Mouse (Mus musculus) kidney, adult 11 months (tissue): ENCODE measurements around the gene Zfp638.
"Not testable (repeated sequence)": the region's sequence is repeated elsewhere in the genome, so short reads cannot be mapped to it uniquely, and the experiment has no call there.

Source experiments
- DNase-seq: peaks from one replicate; pipeline ENCODE4 v3.0.0; 2022

The Zfp638 gene

GRCm38 (mm10) chr6:83866954-83867597 is at the start of gene Zfp638:
Gene Zfp638 (plus strand): TSS chr6:83867109.
- peak; percentile 89 for DNase-seq

GRCm38 (mm10) chr6:83818996-83819395 is 47.9 kb upstream of the Zfp638 start:
- DNase-seq: no peak

- no peak for DNase-seq
Measured at GRCm38 (mm10) chr6:83820727-83821515, 46.0 kb upstream of the Zfp638 start.

- no peak for DNase-seq
Measured at GRCm38 (mm10) chr6:83821856-83822255, 45.1 kb upstream of the Zfp638 start.

- no peak for DNase-seq
Measured at GRCm38 (mm10) chr6:83830941-83831605, 35.8 kb upstream of the Zfp638 start.

- DNase-seq: peak; percentile 99
Measured at GRCm38 (mm10) chr6:83831606-83832123, 35.2 kb upstream of the Zfp638 start, which contains the start of gene Paip2b. Gene Paip2b (minus strand): TSS chr6:83831741.

- DNase-seq: not testable (repeated sequence)
Measured at GRCm38 (mm10) chr6:83832393-83832792, 34.5 kb upstream of the Zfp638 start.

- DNase-seq: no peak
Measured at GRCm38 (mm10) chr6:83836826-83837225, 30.1 kb upstream of the Zfp638 start.

- no peak for DNase-seq
Measured at GRCm38 (mm10) chr6:83838046-83838445, 28.9 kb upstream of the Zfp638 start.

- no peak for DNase-seq
Measured at GRCm38 (mm10) chr6:83840086-83840485, 26.8 kb upstream of the Zfp638 start.

GRCm38 (mm10) chr6:83844913-83845312 is 22.0 kb upstream of the Zfp638 start:
- no peak for DNase-seq

GRCm38 (mm10) chr6:83846141-83846540 is 20.8 kb upstream of the Zfp638 start:
- DNase-seq: no peak

GRCm38 (mm10) chr6:83849446-83849845 is 17.5 kb upstream of the Zfp638 start:
- DNase-seq: no peak

- DNase-seq: no peak
Measured at GRCm38 (mm10) chr6:83857476-83857875, 9.4 kb upstream of the Zfp638 start.

- DNase-seq: no peak
Measured at GRCm38 (mm10) chr6:83860033-83860432, 6.9 kb upstream of the Zfp638 start.

- DNase-seq: no peak
Measured at GRCm38 (mm10) chr6:83863538-83863937, 3.4 kb upstream of the Zfp638 start.

GRCm38 (mm10) chr6:83866423-83866822 is 486 bp upstream of the Zfp638 start:
- no peak for DNase-seq

GRCm38 (mm10) chr6:83867598-83868585 is 983 bp downstream of the Zfp638 start:
- peak; percentile 18 for DNase-seq

- DNase-seq: no peak
Measured at GRCm38 (mm10) chr6:83879815-83880214, 12.9 kb downstream of the Zfp638 start.

- DNase-seq: no peak
Measured at GRCm38 (mm10) chr6:83886789-83887188, 19.9 kb downstream of the Zfp638 start.

- DNase-seq: no peak
Measured at GRCm38 (mm10) chr6:83888802-83889201, 21.9 kb downstream of the Zfp638 start.
